Mouse (Mus musculus) 416B (cell line): Measurements from ENCODE around the gene Rexo1.
"Not testable (repeated sequence)": the region's sequence is repeated elsewhere in the genome, so short reads cannot be mapped to it uniquely, and the experiment has no call there.

Experiments used
- DNase-seq: peaks from one replicate; pipeline ENCODE4 v3.0.0; 2011; ENCODE audit warnings: low read depth

Gene Rexo1

GRCm38 (mm10) chr10:80561116-80561944 is at the start of gene Rexo1:
Gene Rexo1 (minus strand): TSS chr10:80561560.
- DNase-seq: peak; percentile 96

- DNase-seq: peak; percentile 76
These were observed 49.7 kb upstream of the Rexo1 start for GRCm38 (mm10) chr10:80611024-80611423.

- peak; percentile 21 for DNase-seq
These were observed 48.9 kb upstream of the Rexo1 start for GRCm38 (mm10) chr10:80610116-80610785.

GRCm38 (mm10) chr10:80609269-80609924 is 48.0 kb upstream of the Rexo1 start:
- no peak for DNase-seq

GRCm38 (mm10) chr10:80608435-80608834 is 47.1 kb upstream of the Rexo1 start:
- no peak for DNase-seq

GRCm38 (mm10) chr10:80606737-80607350 is 45.5 kb upstream of the Rexo1 start:
- DNase-seq: no peak

GRCm38 (mm10) chr10:80606306-80606705 is 44.9 kb upstream of the Rexo1 start:
- no peak for DNase-seq

GRCm38 (mm10) chr10:80605721-80606120 is 44.4 kb upstream of the Rexo1 start, which contains the start of gene Gm49322:
Gene Gm49322 (plus strand): TSS chr10:80606021.
- DNase-seq: not testable (repeated sequence)

- no peak for DNase-seq
These were observed 43.6 kb upstream of the Rexo1 start for GRCm38 (mm10) chr10:80604988-80605387.

GRCm38 (mm10) chr10:80604001-80604509 is 42.7 kb upstream of the Rexo1 start:
- DNase-seq: no peak

- no peak for DNase-seq
These were observed 42.0 kb upstream of the Rexo1 start for GRCm38 (mm10) chr10:80603364-80603763.

GRCm38 (mm10) chr10:80602698-80603325 is 41.5 kb upstream of the Rexo1 start, which contains the start of the genes Scamp4 and Adat3:
Gene Scamp4 (plus strand): TSS chr10:80602872.
Gene Adat3 (plus strand): TSS chr10:80602880.
- peak; percentile 95 for DNase-seq

GRCm38 (mm10) chr10:80596318-80596717 is 35.0 kb upstream of the Rexo1 start:
- DNase-seq: no peak

GRCm38 (mm10) chr10:80589879-80590854 is 28.8 kb upstream of the Rexo1 start, which contains the start of gene Abhd17a:
Gene Abhd17a (minus strand): TSS chr10:80590341.
- DNase-seq: peak; percentile 100

- peak; percentile 26 for DNase-seq
These were observed 27.9 kb upstream of the Rexo1 start for GRCm38 (mm10) chr10:80589127-80589878.

- no peak for DNase-seq
These were observed 25.9 kb upstream of the Rexo1 start for GRCm38 (mm10) chr10:80587305-80587657.

- no peak for DNase-seq
These were observed 25.3 kb upstream of the Rexo1 start for GRCm38 (mm10) chr10:80586407-80587304.

- DNase-seq: no peak
These were observed 24.2 kb upstream of the Rexo1 start for GRCm38 (mm10) chr10:80585581-80585980.
